Mouse (Mus musculus) megakaryocyte progenitor cell, adult 5-6 weeks (primary cell): ENCODE data around the gene Glce. TPM values are rescaled to one million over a fixed set of nuclear protein-coding genes. Genes with fewer than 3 reads are reported as not detected.

ENCODE experiments used
- ATAC-seq: replicated peaks from 2 replicates; pipeline ENCODE4 v1.8.0; 2016; ENCODE audit warnings: mild to moderate bottlenecking, moderate TSS enrichment, inconsistent platforms; ENCODE audit not compliant: poor library complexity
- total RNA-seq, 2 experiments: library from RNA; stranded (forward) in 1 of 2; stranded (reverse) in 1 of 2; fragments of 157-497, 149-512 nt in 1 of 2; fragments of 200-1000 nt in 1 of 2; gene quantifications; 2 replicates each; pipeline versions ENCODE4 v1.2.3 to v1.2.4; 2015 to 2017

Glce gene
- total RNA-seq, 2 experiments from 2014 or later: 19.7 to 20.3 TPM

DNA sequence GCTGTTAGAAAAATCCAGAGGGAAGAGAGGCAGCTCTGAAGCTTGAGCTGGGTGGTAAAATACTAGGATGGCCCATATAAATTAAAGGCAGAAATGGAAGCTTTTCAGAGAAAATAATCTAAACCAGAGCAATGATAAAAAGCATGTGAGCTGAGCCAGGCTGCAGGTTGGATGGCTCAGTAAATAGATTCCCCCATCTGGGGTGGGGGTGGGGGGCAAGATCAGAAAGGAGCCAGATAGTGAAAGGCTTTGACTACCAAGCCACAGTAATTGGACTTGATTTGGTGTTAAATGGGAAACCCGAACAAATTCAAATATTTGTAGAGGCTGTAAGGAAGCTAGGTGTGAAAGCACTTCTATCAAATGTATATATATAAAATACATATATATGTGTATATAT, 1.8 kb upstream of the Glce start:
- no peak for ATAC-seq

GRCm38 (mm10) chr9:62123496-62123895, 1.0 kb upstream of the Glce start:
- ATAC-seq: no peak

GRCm38 (mm10) chr9:62121551-62122447, 656 bp downstream of the Glce start:
- ATAC-seq: no peak

DNA sequence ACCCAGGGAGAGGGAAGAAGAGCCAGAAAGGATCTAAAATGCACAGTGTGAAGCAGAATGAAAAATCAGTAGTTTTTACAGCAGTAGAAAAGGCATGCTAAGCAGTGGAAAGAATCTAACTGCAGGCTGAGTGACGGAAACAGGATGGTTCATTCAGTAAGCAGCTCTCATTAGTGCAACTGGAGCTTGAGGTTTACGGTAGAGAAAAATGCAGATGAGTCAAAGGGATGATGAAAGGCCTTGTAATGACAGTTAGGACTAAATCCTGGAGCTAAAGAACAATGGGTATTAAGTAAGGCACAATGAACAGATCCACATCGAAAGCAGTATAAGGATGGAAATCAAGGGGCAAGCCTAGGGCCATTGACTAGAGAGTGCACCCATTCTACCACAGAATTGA, 3.7 kb downstream of the Glce start:
- ATAC-seq: no peak

DNA sequence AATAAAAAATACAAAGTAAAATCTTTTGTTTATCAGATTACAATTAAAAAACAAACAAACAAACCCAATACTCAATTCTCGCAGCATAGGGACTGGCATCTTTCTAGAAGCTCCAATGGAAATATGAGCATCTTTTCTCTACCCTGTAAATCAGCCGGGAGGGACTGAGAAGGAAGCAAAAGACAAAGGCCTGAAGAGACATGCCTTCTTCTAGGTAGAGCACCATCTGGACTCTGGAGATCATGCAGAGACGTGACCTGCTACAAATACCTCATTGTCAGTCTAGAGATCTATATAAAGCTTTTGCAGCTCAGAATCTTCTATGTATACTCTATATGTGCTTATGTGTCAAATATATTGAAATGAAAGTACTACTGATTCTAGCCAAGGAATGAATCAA, 6.6 kb downstream of the Glce start:
- no peak for ATAC-seq

GRCm38 (mm10) chr9:62096603-62097002, 25.9 kb downstream of the Glce start:
- ATAC-seq: no peak

- no peak for ATAC-seq
Measured at GRCm38 (mm10) chr9:62091604-62092003, 30.9 kb downstream of the Glce start.

- ATAC-seq: no peak
Measured at GRCm38 (mm10) chr9:62085548-62085947, 36.9 kb downstream of the Glce start.

GRCm38 (mm10) chr9:62084896-62085295, 37.6 kb downstream of the Glce start:
- ATAC-seq: no peak

DNA sequence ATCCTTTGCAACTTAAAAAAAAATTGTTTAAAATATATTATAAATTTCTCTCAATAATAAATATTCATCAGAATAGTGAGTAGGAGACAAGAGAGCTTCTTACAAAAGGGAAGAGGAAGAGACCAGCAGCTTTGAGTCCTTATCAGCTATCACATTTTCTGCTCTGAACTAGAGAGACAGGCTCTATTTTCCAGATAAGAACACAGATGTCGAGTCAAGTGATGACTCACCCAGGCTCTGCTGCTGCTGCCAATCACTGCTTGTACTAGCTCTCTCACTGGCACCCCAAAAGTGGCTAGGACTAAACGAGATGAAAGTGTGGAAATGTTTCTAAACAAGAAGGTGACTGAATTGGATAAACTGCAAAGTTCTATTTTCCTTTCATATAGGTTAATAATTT, 39.5 kb downstream of the Glce start:
- ATAC-seq: peak; percentile 85

DNA sequence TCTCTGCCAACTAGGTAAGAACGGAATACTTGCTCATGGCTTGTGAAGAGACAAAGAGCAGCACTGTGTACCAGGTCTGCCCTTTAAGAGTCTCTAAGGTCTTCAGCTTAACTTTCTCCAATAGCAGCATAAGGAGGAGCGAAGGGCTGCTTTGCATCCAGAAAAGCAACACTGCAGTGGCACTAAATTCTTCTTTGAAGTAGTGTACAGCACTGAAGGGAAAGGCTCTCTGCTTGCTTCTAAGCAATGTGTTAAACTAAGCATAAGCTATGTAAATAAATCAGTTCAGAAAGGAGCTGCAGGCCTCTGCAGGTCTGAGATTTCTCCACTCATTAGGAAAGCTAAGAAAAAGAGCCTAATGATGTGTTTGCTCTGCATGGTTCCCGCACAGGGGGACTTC, 40.9 kb downstream of the Glce start:
- no peak for ATAC-seq

GRCm38 (mm10) chr9:62080028-62080760, 42.3 kb downstream of the Glce start:
- no peak for ATAC-seq

- ATAC-seq: no peak
Measured at GRCm38 (mm10) chr9:62062234-62062633, 60.2 kb downstream of the Glce start.

DNA sequence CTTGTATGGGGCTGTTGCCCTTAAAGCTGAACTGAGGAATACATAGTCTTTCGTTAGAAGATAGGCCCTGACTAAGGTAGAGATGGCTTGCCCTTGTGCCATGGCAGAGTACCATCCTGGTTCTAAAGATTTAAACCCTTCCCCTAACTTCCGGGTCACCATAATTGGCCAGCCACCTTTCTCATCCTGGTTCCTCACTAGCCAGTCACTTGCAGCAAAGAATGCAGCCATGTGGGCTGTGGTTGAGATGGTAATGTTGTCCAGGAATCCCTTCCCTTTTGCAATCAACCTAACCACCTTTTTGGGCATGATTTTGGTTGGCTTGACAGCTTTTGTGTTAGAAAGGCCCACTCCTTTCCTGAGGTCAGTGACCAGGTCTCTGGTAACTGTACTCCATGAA, 62.0 kb downstream of the Glce start:
- no peak for ATAC-seq

DNA sequence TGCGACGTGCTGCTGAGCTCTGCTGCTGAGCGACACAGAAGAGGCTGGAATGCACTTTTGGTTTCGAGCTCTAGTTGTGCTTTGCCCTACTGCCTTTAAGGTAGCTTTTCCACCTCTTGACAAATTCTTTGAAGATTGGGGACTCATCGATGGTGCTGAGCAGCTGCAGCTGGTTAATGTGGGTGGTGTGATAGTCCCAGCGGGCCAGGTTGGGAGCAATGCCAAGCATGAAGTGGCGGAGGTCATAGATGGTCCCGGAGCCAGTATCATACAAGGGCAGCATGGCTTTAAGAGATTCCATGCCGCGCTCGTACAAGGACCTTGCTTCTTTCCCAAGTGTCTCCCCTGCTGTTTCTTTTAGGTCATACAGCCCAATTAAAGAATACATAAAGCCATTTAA, 62.5 kb downstream of the Glce start:
- no peak for ATAC-seq

- ATAC-seq: peak; percentile 61
Measured at GRCm38 (mm10) chr9:62057881-62058506, 64.5 kb downstream of the Glce start.

DNA sequence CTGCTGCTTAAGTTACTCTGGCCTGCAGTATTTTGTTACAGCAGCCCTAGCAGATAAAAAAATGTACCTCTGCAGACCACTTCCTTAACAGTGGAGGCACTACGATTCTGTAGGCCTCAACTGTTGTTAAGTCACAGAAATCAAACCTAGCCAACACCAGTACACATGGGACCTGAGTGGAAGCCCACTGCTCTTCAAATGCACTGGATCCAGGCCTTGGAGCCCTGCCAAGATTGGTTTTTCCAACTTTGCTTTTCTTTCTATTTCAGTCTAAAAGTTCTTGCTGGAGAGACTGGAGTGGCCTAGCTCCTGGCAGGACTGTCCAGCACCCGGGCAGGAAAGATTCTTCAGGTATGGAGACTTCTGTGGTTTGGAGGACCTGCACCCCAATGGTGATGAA, 66.2 kb downstream of the Glce start:
- no peak for ATAC-seq

- ATAC-seq: peak; percentile 70; the same call in 1 of the 2 replicates
Measured at GRCm38 (mm10) chr9:62050801-62051200, 71.7 kb downstream of the Glce start.

- ATAC-seq: no peak
Measured at GRCm38 (mm10) chr9:62049166-62049565, 73.3 kb downstream of the Glce start.

DNA sequence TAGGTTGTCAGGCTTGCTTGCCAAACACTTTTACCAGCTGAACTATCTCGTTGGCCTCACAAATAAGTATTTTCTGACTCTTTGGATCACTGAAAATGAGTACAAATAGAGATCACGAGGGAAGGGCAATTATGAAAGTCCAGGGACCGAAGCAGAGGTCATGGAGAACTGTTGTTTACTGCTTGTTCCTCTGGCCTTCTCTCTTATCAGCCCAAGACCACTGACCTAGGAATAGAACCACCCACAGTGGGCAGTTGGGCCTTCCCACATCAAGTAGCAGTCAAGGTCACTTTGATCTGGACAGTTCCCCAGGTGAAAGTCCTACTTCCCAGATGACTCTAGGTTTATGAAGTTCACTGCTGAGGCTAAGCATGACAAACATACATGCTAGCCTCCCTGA, 80.3 kb downstream of the Glce start:
- ATAC-seq: no peak

DNA sequence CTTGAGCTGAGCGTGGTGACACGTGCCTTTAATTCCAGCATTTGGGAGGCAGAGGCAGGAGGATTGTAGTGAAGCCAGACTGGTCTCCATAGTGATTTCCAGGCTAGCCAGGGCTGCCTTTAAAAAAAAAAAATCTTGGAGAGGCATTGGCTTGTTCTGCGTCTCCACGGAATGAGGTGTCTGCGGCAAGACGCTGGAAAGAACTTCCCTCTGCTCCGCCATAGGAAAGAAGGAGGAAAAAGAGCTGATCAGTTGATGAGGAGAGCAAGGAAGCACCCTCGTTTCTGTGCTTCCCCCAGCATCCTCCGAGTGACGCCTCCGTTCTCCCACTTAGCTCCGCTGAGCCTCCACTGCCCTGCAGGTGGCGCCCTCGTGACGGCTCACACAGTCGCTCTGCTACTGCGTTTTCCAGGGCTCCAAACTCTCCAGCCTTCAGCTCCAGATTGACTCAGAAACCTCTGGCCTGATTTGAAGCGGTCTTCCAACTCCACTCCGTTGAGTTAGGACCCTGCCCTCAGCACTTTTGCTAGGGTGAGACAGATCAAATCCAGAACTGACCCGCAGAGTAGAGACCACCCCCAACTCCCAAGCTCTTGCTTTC, 82.3 kb downstream of the Glce start:
- ATAC-seq: peak; percentile 96
